Mouse (Mus musculus) CH12.LX (cell line): Measurements from ENCODE around the gene Agbl5. TPM values are rescaled to one million over a fixed set of nuclear protein-coding genes. Genes with fewer than 3 reads are reported as not detected.

ENCODE experiments used
- DNase-seq: peaks from one replicate; pipeline ENCODE4 v3.0.0-alpha.2; 2013; ENCODE audit errors: extremely low read depth
- H3K27ac ChIP-seq: 2 replicates; pipeline ENCODE4 v1.5.1; 2012; ENCODE audit warnings: low read depth, mild to moderate bottlenecking, control low read depth, moderate library complexity; ENCODE audit not compliant: insufficient read depth
- H3K27me3 ChIP-seq: replicated peaks from 2 replicates; pipeline ENCODE3; 2012; ENCODE audit warnings: inconsistent platforms
- H3K36me3 ChIP-seq, 2 experiments: replicated peaks in 1 of 2; 2 replicates each; pipeline versions ENCODE3 to v1.6.1; 2012; ENCODE audit warnings: inconsistent platforms in 1 of 2, low read length in 1 of 2, mild to moderate bottlenecking in 1 of 2, mixed read lengths in 1 of 2, moderate library complexity in 1 of 2; ENCODE audit not compliant: control insufficient read depth in 1 of 2, insufficient read depth in 1 of 2
- H3K4me1 ChIP-seq, 2 experiments: 2 replicates each; pipeline ENCODE4 v1.6.1; 2012; ENCODE audit warnings: inconsistent platforms in 1 of 2, moderate library complexity in 1 of 2; ENCODE audit not compliant: insufficient read depth in 2 of 2, control insufficient read depth in 1 of 2
- H3K4me2 ChIP-seq: 2 replicates; pipeline ENCODE4 v1.6.1; 2012; ENCODE audit warnings: low read depth, mild to moderate bottlenecking, control low read depth; ENCODE audit not compliant: poor library complexity, insufficient read depth, severe bottlenecking
- H3K4me3 ChIP-seq, 3 experiments: fragments of 150-350 bp in 1 of 3; sonication (generic) in 1 of 3; replicated peaks in 1 of 3; 2 replicates each; pipeline versions ENCODE3 to v1.5.1; 2011 to 2012; ENCODE audit warnings: low read depth in 2 of 3, low read length in 2 of 3, mild to moderate bottlenecking in 2 of 3, moderate library complexity in 2 of 3, control low read depth in 1 of 3, improper control_type of control experiment in 1 of 3, inconsistent platforms in 1 of 3, mixed read lengths in 1 of 3; ENCODE audit not compliant: poor library complexity in 1 of 3
- H3K79me2 ChIP-seq: replicated peaks from 2 replicates; pipeline ENCODE4 v1.6.1; 2012; ENCODE audit warnings: mild to moderate bottlenecking, moderate library complexity; ENCODE audit not compliant: control insufficient read depth, poor library complexity, insufficient read depth, severe bottlenecking; ENCODE audit errors: extremely low read depth
- H3K9ac ChIP-seq: 2 replicates; pipeline ENCODE4 v1.6.1; 2012; ENCODE audit warnings: low read depth, mild to moderate bottlenecking, control low read depth, moderate library complexity; ENCODE audit not compliant: insufficient read depth
- H3K9me3 ChIP-seq: replicated peaks from 2 replicates; pipeline ENCODE3; 2012; ENCODE audit warnings: low read length, inconsistent platforms, mixed read lengths
- CHD2 ChIP-seq: IDR thresholded peaks from 2 replicates; pipeline ENCODE4 v1.6.1; 2011; ENCODE audit warnings: low read length, improper control_type of control experiment
- E2F4 ChIP-seq: IDR thresholded peaks from 2 replicates; pipeline ENCODE4 v1.6.1; 2011; ENCODE audit warnings: low read depth, low read length, improper control_type of control experiment; ENCODE audit not compliant: insufficient replicate concordance
- ETS1 ChIP-seq: conservative IDR thresholded peaks from 2 replicates; pipeline ENCODE4 v1.6.1; 2012; ENCODE audit warnings: low read depth, mild to moderate bottlenecking, inconsistent platforms, low read length, improper control_type of control experiment, moderate library complexity
- JUND ChIP-seq: conservative IDR thresholded peaks from 2 replicates; pipeline ENCODE4 v1.6.1; 2011; ENCODE audit warnings: low read depth, low read length, improper control_type of control experiment
- KAT2A ChIP-seq: IDR thresholded peaks from 2 replicates; pipeline ENCODE4 v1.6.1; 2012; ENCODE audit warnings: low read length, improper control_type of control experiment, inconsistent platforms; ENCODE audit not compliant: insufficient replicate concordance
- MAFK ChIP-seq: IDR thresholded peaks from 2 replicates; pipeline ENCODE4 v1.6.1; 2011; ENCODE audit warnings: low read length, improper control_type of control experiment; ENCODE audit not compliant: insufficient replicate concordance
- MAZ ChIP-seq: IDR thresholded peaks from 2 replicates; pipeline ENCODE4 v1.6.1; 2012; ENCODE audit warnings: low read depth, mild to moderate bottlenecking, inconsistent platforms, low read length, improper control_type of control experiment, moderate library complexity
- MEF2A ChIP-seq: IDR thresholded peaks from 2 replicates; pipeline ENCODE4 v1.6.1; 2014; ENCODE audit warnings: low read depth, mild to moderate bottlenecking, inconsistent platforms, low read length, improper control_type of control experiment, borderline replicate concordance
- MXI1 ChIP-seq: IDR thresholded peaks from 2 replicates; pipeline ENCODE4 v1.6.1; 2011; ENCODE audit warnings: mild to moderate bottlenecking, low read depth, low read length, improper control_type of control experiment
- MYC ChIP-seq: IDR thresholded peaks from 2 replicates; pipeline ENCODE4 v1.6.1; 2011; ENCODE audit warnings: low read depth, mild to moderate bottlenecking, improper control_type of control experiment, low read length
- PAX5 ChIP-seq: IDR thresholded peaks from 2 replicates; pipeline ENCODE4 v1.6.1; 2012; ENCODE audit warnings: low read length, inconsistent platforms, mixed read lengths
- POLR2A ChIP-seq: IDR thresholded peaks from 2 replicates; pipeline ENCODE4 v1.6.1; 2011; ENCODE audit warnings: low read depth, mild to moderate bottlenecking, improper control_type of control experiment, low read length
- POLR2AphosphoS2 ChIP-seq: IDR thresholded peaks from 2 replicates; pipeline ENCODE4 v1.6.1; 2011; ENCODE audit warnings: low read depth, low read length, improper control_type of control experiment
- RAD21 ChIP-seq: IDR thresholded peaks from 2 replicates; pipeline ENCODE4 v1.6.1; 2011; ENCODE audit warnings: low read depth, mild to moderate bottlenecking, low read length, improper control_type of control experiment, moderate library complexity
- SIN3A ChIP-seq: IDR thresholded peaks from 2 replicates; pipeline ENCODE4 v1.6.1; 2012; ENCODE audit warnings: low read length, improper control_type of control experiment, inconsistent platforms
- TCF12 ChIP-seq: IDR thresholded peaks from 2 replicates; pipeline ENCODE4 v1.6.1; 2014; ENCODE audit warnings: low read depth, mild to moderate bottlenecking, inconsistent platforms, low read length, improper control_type of control experiment
- UBTF ChIP-seq: IDR thresholded peaks from 2 replicates; pipeline ENCODE4 v1.6.1; 2012; ENCODE audit warnings: low read depth, mild to moderate bottlenecking, inconsistent platforms, low read length, improper control_type of control experiment, moderate library complexity
- USF1 ChIP-seq: IDR thresholded peaks from 2 replicates; pipeline ENCODE4 v1.6.1; 2014; ENCODE audit warnings: low read depth, mild to moderate bottlenecking, inconsistent platforms, low read length, improper control_type of control experiment
- dilution Hi-C: fragments of 300-500 bp; cut with MboI; formaldehyde crosslinking; loops from 2 replicates; pipeline ENCODE4 v1.14.3; 2020; ENCODE audit warnings: low sequenced_read_pairs; ENCODE audit not compliant: extremely low pct_unique_long_range_greater_than_20kb, extremely low pct_ligation_motif_present
- in situ Hi-C: fragments of 300-500 bp; cut with MboI; formaldehyde crosslinking; loops from 3 replicates; pipeline ENCODE4 v1.14.3; 2019; ENCODE audit warnings: low sequenced_read_pairs, low pct_ligation_motif_present, low pct_unique_long_range_greater_than_20kb, mixed read lengths
- polyA plus RNA-seq: library from polyadenylated mRNA; unstranded; fragments of >175 nt; gene quantifications from 2 replicates; pipeline ENCODE4 v1.2.1, GENCODE M21; 2012; ENCODE audit warnings: low read depth; ENCODE audit not compliant: insufficient read length
- total RNA-seq, 2 experiments: library from RNA; depleted of rRNA; stranded (reverse); fragments of 300-350 nt in 1 of 2; fragments of >200 nt in 1 of 2; gene quantifications; 2 replicates each; pipeline ENCODE4 v1.2.3; 2012 to 2014

The Agbl5 gene
- total and polyA plus RNA-seq, 3 experiments: 4.1 to 11.6 (median 9.3) TPM

- H3K79me2 ChIP-seq: no peaks in the 10 kb centered on the region
- in situ Hi-C loops: no loop called here
- H3K36me3 ChIP-seq: peaks cover 35 to 53% of the 10 kb centered on the region in 2 experiments
- H3K27me3 ChIP-seq: no peaks in the 10 kb centered on the region
- H3K9ac ChIP-seq: no peak overlapping the region
- dilution Hi-C loops: no loop called here
- H3K9me3 ChIP-seq: no peaks in the 10 kb centered on the region
- no peak overlapping the region for H3K4me3 ChIP-seq
- TF ChIP-seq POLR2AphosphoS2 (no peak), POLR2A (no peak), RAD21 (no peak), MXI1 (no peak), ETS1 (no peak), PAX5 (no peak), CHD2 (no peak), MAFK (no peak), JUND (no peak), MYC (no peak), MEF2A (no peak)
- H3K4me2 ChIP-seq: no peak overlapping the region
- no peak overlapping the region for H3K27ac ChIP-seq
- DNase-seq: no peak
- peaks cover 0 to 3% of the 10 kb centered on the region in 2 experiments; a peak in 1 of 4 replicates for H3K4me1 ChIP-seq
These were observed 9.9 kb upstream of the Agbl5 start for GRCm38 (mm10) chr5:30878616-30879015.

DNA sequence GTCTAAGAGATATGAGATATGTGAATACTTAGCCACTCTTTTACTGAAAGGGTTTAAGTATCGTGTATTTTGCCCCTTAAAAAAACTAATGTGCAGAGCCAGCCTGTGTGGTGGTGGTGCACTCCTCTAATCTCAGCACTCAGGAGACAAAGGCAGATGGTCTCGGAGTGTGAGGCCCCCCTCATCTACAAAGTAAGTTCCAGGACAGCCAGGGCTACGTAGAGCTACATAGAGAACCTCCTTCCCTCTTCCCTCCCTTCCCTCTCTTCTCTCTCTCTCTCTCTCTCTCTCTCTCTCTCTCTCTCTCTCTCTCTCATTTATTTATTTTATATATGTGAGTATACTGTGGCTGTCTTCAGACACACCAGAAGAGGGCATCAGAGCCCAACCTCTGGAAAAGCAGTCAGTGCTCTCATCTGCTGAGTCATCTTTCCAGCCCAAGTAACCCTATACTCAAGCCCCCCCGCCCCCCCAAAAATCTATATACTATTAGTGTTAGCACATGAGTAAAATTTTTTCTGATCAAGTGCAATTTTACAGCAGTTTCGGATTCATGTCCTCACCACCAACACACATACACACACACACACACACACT is 9.0 kb upstream of the Agbl5 start:
- Histone ChIP-seq H3K27ac (no peak overlapping the region), H3K9ac (no peak overlapping the region), H3K27me3 (no peaks in the 10 kb centered on the region), H3K9me3 (no peaks in the 10 kb centered on the region), H3K4me3 (no peak overlapping the region), H3K4me2 (no peak overlapping the region), H3K79me2 (no peaks in the 10 kb centered on the region), H3K36me3 (peaks cover 27 to 45% of the 10 kb centered on the region in 2 experiments), H3K4me1 (peaks cover 0 to 3% of the 10 kb centered on the region in 2 experiments; a peak in 1 of 4 replicates)
- in situ Hi-C loops: no loop called here
- dilution Hi-C loops: no loop called here
- TF ChIP-seq POLR2A: no peak
- TF ChIP-seq JUND: no peak
- TF ChIP-seq KAT2A: no peak
- no peak for TF ChIP-seq SIN3A
- no peak for TF ChIP-seq USF1
- TF ChIP-seq RAD21: peak; percentile 5
- no peak for TF ChIP-seq MAZ
- no peak for TF ChIP-seq UBTF
- no peak for TF ChIP-seq E2F4
- TF ChIP-seq MAFK: 0 out of 2 replicates have a peak, but pooled peaks have one; percentile 57
- TF ChIP-seq TCF12: no peak
- DNase-seq: no peak
